Mouse (Mus musculus): ENCODE data around the gene Polr1a.

Polr1a gene

DNA sequence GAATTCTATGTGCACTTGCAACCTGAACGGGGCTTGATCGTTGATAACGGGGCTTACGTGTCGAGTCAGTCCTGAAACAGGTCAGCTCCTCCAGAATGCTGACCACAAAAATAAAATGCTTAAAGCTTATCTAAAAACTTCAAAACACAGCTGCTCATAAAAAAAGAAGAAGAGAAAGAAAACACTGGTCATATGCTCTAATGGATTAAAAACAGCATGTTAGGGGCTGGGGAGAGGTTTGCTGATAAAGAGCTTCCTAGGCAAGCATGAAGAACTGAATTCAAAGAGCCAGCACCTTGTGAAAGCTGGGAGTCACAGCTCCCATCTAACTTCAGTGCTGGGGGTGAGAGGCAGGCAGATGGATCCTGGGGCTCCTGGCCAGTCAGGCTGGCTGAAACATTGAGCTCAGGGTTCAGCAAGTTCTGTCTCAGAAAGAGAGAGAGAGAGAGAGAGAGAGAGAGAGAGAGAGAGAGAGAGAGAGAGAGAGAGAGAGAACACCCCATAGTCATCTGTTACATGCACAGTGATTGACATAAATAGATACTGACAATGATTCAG lies 92.4 kb downstream of the Polr1a start:
- DNase-seq: no peak

DNA sequence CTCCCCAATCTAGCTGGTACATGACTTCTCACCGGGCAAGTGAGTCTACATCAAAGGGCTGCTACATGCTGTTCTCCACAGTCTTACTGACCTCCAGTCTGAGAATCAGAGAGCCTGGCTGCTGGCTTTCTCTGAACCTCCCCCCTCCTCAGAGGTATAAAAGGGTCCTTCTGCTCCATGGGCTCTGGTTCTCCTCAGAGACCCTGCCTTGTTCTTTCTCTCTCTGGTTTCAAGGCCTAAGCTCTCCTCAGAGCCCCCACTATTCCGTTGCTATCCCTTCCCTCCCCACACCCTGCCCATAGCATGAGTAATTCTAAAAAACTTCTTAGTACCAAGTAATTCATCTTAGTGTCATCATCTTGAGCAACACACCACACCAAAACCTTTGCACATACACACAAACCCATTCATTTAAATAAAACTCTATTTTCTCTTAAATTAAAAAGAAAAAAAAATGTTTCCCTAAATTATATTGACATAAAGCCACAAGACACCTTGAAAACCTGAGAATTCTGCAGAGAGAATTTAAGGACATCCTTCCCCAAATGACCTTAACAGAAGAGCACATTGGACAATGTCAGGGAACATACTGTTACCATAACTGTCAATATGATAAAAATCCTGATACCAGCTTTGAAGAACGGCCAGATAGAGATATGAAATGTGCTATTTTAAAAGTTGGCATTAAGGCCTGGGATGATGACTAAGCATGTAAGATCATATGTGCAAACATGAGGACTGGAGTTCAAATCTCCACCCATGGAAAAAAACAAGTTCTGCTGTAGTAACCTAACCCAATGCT lies 98.8 kb downstream of the Polr1a start:
- no peak for DNase-seq

DNA sequence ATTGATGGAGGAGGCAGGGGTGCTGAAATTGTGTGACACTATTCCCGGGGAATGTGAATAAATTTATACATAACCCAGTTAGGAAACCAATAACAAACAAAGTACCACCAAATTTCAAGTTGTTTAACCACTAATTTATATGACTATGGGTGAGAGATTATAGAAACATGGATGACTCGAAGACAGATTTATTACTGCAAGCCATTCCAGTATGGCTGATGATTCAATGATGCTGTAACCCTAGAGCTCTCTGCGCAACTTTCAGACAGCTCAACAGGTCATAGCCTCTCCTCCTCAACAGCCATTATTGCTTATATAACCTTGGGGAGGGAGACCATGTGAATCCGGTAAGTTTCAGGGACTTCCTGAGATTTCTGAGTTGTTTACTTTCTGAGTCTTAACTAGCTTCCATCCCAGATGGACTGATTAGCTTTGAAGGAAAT lies 99.4 kb downstream of the Polr1a start:
- no peak for DNase-seq

DNA sequence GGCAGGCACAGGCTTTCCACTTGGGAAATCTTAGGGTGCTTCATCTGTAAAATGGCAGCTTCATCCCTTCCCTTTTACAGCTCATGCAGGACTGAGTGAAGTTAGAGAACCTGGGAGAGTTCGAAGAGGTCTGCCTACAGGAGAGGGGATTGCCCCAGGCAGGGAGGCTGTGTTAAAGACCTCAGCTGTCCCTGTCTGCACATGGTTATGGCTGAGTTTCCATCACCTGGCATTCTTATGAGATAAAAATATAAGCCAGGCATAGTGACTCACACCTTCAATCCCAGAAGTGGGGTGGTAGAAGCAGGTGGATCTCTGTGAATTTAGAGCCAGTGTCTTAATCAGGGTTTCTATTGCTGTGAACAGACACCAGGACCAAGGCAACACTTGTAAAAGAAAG lies 100.6 kb downstream of the Polr1a start:
- no peak for DNase-seq

DNA sequence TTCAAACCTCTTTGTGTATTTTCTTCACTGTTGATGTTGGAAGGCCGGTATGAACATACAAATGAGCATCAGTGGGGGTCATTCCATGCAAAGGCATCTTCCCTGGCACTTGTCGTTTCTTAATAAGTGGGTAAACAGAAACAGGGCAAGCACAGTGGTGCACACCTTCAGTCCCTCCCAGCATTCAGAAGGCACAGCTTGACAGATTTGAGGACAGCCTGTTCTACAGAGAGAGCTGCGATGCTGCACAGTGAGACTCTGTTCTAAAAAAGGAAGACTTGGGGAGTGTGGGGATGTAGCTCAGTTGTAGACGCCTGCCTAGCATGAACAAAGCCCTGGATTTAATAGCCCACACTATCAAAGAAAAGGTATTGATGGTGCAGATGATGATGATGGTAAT lies 105.2 kb downstream of the Polr1a start:
- no peak for DNase-seq

DNA sequence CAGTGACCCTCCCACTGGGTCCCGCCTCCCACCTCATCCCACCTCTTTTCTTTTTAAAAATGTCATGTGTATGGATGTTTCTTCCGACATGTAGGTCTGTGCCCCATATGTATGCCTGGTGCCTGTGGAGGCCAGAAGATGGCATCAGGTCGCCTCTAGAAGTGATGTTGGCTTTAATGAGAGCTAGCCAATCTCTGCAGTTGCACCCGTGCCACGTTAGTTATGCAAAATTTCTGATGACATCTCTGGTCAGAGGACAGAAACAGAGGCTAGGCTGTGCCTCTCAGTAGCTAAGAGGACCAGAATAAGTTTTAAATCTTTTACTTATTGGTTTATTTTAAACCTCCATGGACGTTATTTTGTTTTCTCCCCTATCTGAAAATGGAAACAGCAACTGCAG lies 109.2 kb downstream of the Polr1a start:
- no peak for DNase-seq

DNA sequence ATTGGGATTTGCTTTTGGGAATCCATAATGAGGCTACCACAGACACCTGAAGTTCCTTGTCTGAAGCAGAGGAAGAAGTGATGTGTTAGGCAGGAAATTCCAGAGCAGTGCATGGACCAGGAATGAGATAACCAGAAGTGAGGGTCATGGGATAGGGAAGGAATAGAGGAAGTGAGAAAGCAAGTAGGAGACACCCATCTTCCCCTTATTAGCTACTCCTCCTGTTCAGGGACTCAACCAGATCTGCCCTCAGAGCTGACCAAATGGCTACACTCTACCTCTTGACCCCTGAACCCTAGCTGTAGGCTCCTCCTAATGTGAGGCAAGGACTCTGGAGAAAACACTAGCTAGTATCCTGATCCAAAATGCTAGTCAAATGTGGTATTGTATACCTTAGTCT lies 116.6 kb downstream of the Polr1a start:
- no peak for DNase-seq

DNA sequence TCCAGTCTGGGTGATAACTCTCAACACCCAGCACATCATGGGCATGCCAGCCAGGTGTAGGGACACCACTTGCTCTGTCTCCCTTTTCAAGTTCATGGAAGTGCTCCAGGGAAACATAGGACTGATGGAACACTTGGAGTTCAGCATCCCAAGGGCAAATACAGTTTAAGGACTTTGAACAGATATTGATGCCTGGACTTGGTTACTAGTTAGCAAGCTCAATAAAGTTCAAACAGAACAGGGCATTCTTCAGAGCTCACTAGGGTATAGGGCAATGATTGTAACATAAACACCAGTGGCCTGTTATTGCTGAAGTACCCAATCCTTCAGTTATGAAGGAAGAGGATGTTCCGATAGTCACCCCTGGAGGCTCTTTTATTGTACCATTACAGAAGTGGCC lies 119.2 kb downstream of the Polr1a start:
- DNase-seq: no peak

DNA sequence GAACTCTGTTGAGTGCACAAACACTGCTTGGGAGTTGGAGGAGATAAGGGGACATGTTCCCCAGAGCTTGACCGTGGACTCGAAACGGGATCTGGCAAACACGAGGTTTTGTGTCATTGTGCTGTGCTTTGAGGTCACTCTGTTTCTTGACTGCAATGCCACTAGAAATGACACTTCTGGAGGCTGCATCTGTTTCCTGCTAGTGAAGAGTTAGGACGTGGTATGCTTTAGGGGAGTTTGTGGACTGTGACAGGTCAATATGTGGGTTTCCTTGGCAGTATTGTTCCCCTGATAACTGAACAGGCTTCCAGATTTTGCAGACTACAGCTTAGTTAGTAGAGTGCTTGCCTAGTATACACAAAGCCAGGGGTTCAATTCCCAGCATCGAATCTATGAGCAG lies 120.8 kb downstream of the Polr1a start:
- DNase-seq: no peak

Measured in kidney, adult 18-20 months (tissue).